Mouse (Mus musculus): Measurements from ENCODE around the gene 2210408I21Rik. TPM values are rescaled to one million over a fixed set of nuclear protein-coding genes. Genes with fewer than 3 reads are reported as not detected.

The 2210408I21Rik gene
- polyA plus RNA-seq, 1 experiment from 2014 or later, result 4.9 TPM

DNA sequence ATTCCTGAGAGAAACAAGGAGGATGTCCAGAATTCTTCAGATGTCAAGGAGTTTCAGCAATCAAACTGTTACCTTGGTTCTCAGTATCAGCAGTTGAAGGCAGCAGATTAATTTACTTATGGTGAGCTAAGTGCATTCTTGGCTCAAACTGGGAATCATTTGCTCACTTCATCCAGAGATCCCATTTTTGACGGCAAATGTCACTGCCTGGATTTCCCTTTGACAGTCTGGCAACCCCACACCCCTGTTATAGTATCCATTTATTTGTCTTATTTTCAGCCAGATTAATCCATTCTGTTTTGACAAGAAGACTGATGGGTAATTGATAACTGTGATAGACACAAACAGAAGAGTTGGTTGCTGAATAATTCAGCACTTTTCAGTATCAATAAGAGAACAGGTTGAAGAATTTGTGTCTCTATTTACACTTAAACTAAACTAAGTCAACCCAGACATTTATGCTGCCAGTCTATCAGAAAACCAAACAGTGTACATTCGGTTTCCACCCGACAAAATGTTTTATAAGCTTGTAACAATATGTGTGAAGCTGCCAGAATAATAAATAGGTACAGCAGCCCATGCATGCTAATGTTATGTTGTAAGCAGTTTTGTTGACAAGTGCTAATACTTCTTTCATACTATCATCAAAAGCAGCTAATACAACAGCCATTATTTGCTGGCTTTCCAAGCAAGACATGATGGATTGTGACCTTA lies 354.8 kb downstream of the 2210408I21Rik start:
- Histone ChIP-seq H3K27me3 (ENCODE audit: control insufficient read depth, insufficient read depth, low read length) (no peaks in the 10 kb centered on the region), H3K36me3 (ENCODE audit: control insufficient read depth, insufficient read depth, low read length) (no peaks in the 10 kb centered on the region), H3K4me1 (ENCODE audit: control insufficient read depth, insufficient read depth, low read length) (no peaks in the 10 kb centered on the region), H3K9me3 (replicated peaks; ENCODE audit: control insufficient read depth, low read length) (no peaks in the 10 kb centered on the region), H3K9ac (ENCODE audit: low read depth, low read length) (no peak overlapping the region), H3K4me2 (no peak overlapping the region), H3K4me3 (ENCODE audit: low read depth, low read length) (no peak overlapping the region), H3K27ac (ENCODE audit: low read depth, low read length) (no peak overlapping the region)
- no peak for ATAC-seq (replicated peaks; ENCODE audit: insufficient number of reproducible peaks, low FRiP score, low TSS enrichment)
- 74% methylated on average over 3 of the region's 3 CpGs for WGBS (ENCODE audit: insufficient replicate concordance)

- H3K36me3 ChIP-seq (ENCODE audit: control insufficient read depth, insufficient read depth, low read length), result no peaks in the 10 kb centered on the region
- no peaks in the 10 kb centered on the region for H3K9me3 ChIP-seq (replicated peaks; ENCODE audit: control insufficient read depth, low read length)
- H3K4me2 ChIP-seq, result no peak overlapping the region
- H3K27ac ChIP-seq (ENCODE audit: low read depth, low read length), result no peak overlapping the region
- ATAC-seq (replicated peaks; ENCODE audit: insufficient number of reproducible peaks, low FRiP score, low TSS enrichment), result no peak
- no peaks in the 10 kb centered on the region for H3K27me3 ChIP-seq (ENCODE audit: control insufficient read depth, insufficient read depth, low read length)
- WGBS (ENCODE audit: insufficient replicate concordance), result 53% methylated on average over 1 of the region's 1 CpGs
- H3K9ac ChIP-seq (ENCODE audit: low read depth, low read length), result no peak overlapping the region
- no peak overlapping the region for H3K4me3 ChIP-seq (ENCODE audit: low read depth, low read length)
- no peaks in the 10 kb centered on the region for H3K4me1 ChIP-seq (ENCODE audit: control insufficient read depth, insufficient read depth, low read length)
Observed at GRCm38 (mm10) chr13:77514046-77514445, 378.7 kb downstream of the 2210408I21Rik start.

DNA sequence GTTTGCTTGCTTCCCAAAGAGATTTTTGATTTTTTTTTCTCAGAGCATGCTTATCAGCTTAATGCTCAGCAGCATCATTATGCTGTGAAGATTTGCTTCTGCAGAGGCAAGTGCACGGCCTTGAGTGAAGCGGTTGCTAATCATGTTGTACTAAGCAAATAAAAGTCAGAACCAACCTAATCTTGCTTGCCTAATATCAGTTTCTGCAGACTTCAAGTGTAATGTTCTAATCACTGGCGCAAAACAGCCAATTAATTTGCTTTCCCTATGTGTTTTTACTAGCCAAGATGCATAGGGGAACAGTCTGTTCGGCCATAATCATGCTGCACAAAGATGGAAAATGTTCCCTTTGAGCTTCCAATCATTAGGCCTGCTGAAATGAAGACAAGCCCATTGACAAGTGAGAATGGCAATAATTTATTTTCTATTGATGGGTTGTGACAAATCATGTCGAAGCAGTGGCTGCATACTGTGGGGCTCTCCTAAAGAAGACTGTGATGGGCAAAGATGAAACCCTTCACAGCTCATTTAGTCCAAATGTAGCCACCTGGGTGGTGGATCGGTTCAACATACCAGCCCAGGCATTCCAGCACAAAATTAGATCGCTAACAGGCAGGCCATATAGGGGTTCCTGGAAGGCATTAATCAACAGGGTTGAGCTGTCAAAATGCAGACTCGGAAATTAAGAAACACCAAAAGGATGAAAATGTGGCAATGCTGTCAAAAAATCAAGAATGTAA lies 393.8 kb downstream of the 2210408I21Rik start:
- Histone ChIP-seq H3K4me2 (no peak overlapping the region), H3K27me3 (ENCODE audit: control insufficient read depth, insufficient read depth, low read length) (no peaks in the 10 kb centered on the region), H3K36me3 (ENCODE audit: control insufficient read depth, insufficient read depth, low read length) (no peaks in the 10 kb centered on the region), H3K4me3 (ENCODE audit: low read depth, low read length) (no peak overlapping the region), H3K9ac (ENCODE audit: low read depth, low read length) (no peak overlapping the region), H3K27ac (ENCODE audit: low read depth, low read length) (no peak overlapping the region), H3K9me3 (replicated peaks; ENCODE audit: control insufficient read depth, low read length) (no peaks in the 10 kb centered on the region), H3K4me1 (ENCODE audit: control insufficient read depth, insufficient read depth, low read length) (no peaks in the 10 kb centered on the region)
- ATAC-seq (replicated peaks; ENCODE audit: insufficient number of reproducible peaks, low FRiP score, low TSS enrichment), result no peak
- 69% methylated on average over 8 of the region's 8 CpGs for WGBS (ENCODE audit: insufficient replicate concordance)

- Histone ChIP-seq H3K4me3 (ENCODE audit: low read depth, low read length) (no peak overlapping the region), H3K36me3 (ENCODE audit: control insufficient read depth, insufficient read depth, low read length) (no peaks in the 10 kb centered on the region), H3K9me3 (replicated peaks; ENCODE audit: control insufficient read depth, low read length) (no peaks in the 10 kb centered on the region), H3K27me3 (ENCODE audit: control insufficient read depth, insufficient read depth, low read length) (no peaks in the 10 kb centered on the region), H3K4me1 (ENCODE audit: control insufficient read depth, insufficient read depth, low read length) (no peaks in the 10 kb centered on the region), H3K9ac (ENCODE audit: low read depth, low read length) (no peak overlapping the region), H3K4me2 (no peak overlapping the region), H3K27ac (ENCODE audit: low read depth, low read length) (no peak overlapping the region)
- no peak for ATAC-seq (replicated peaks; ENCODE audit: insufficient number of reproducible peaks, low FRiP score, low TSS enrichment)
Observed at GRCm38 (mm10) chr13:77529760-77530159, 394.4 kb downstream of the 2210408I21Rik start.

- Histone ChIP-seq H3K4me1 (ENCODE audit: control insufficient read depth, insufficient read depth, low read length) (no peaks in the 10 kb centered on the region), H3K4me3 (ENCODE audit: low read depth, low read length) (no peak overlapping the region), H3K9me3 (replicated peaks; ENCODE audit: control insufficient read depth, low read length) (no peaks in the 10 kb centered on the region), H3K27me3 (ENCODE audit: control insufficient read depth, insufficient read depth, low read length) (no peaks in the 10 kb centered on the region), H3K4me2 (no peak overlapping the region), H3K9ac (ENCODE audit: low read depth, low read length) (no peak overlapping the region), H3K36me3 (ENCODE audit: control insufficient read depth, insufficient read depth, low read length) (no peaks in the 10 kb centered on the region), H3K27ac (ENCODE audit: low read depth, low read length) (no peak overlapping the region)
- ATAC-seq (replicated peaks; ENCODE audit: insufficient number of reproducible peaks, low FRiP score, low TSS enrichment), result no peak
- WGBS (ENCODE audit: insufficient replicate concordance), result 72% methylated on average over 4 of the region's 4 CpGs
Observed at GRCm38 (mm10) chr13:77537466-77537865, 402.1 kb downstream of the 2210408I21Rik start.

GRCm38 (mm10) chr13:77547486-77548385 lies 412.4 kb downstream of the 2210408I21Rik start:
- Histone ChIP-seq H3K9ac (ENCODE audit: low read depth, low read length) (no peak overlapping the region), H3K27ac (ENCODE audit: low read depth, low read length) (no peak overlapping the region), H3K4me2 (no peak overlapping the region), H3K4me1 (ENCODE audit: control insufficient read depth, insufficient read depth, low read length) (no peaks in the 10 kb centered on the region), H3K27me3 (ENCODE audit: control insufficient read depth, insufficient read depth, low read length) (no peaks in the 10 kb centered on the region), H3K36me3 (ENCODE audit: control insufficient read depth, insufficient read depth, low read length) (no peaks in the 10 kb centered on the region), H3K4me3 (ENCODE audit: low read depth, low read length) (no peak overlapping the region), H3K9me3 (replicated peaks; ENCODE audit: control insufficient read depth, low read length) (no peaks in the 10 kb centered on the region)
- ATAC-seq (replicated peaks; ENCODE audit: insufficient number of reproducible peaks, low FRiP score, low TSS enrichment), result no peak
- WGBS (ENCODE audit: insufficient replicate concordance), result 58% methylated on average over 16 of the region's 16 CpGs

DNA sequence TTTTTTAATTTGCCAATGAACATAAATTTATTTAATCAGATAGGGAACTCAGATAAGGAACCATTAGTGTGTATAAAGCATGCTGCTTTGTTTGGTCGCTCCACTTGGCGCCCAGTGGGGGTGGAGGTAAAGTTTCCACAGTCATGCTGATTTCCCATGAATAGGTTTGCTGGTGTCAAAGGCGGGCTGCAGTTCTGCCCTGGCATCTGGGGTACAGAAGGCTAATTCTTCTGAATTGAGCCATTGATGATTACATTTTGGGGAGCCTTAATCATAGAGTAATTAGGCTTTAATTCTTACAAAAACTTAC lies 413.0 kb downstream of the 2210408I21Rik start:
- no peaks in the 10 kb centered on the region for H3K27me3 ChIP-seq (ENCODE audit: control insufficient read depth, insufficient read depth, low read length)
- H3K9me3 ChIP-seq (replicated peaks; ENCODE audit: control insufficient read depth, low read length), result no peaks in the 10 kb centered on the region
- H3K27ac ChIP-seq (ENCODE audit: low read depth, low read length), result no peak overlapping the region
- ATAC-seq (replicated peaks; ENCODE audit: insufficient number of reproducible peaks, low FRiP score, low TSS enrichment), result no peak
- no peaks in the 10 kb centered on the region for H3K36me3 ChIP-seq (ENCODE audit: control insufficient read depth, insufficient read depth, low read length)
- no peak overlapping the region for H3K4me3 ChIP-seq (ENCODE audit: low read depth, low read length)
- no peak overlapping the region for H3K9ac ChIP-seq (ENCODE audit: low read depth, low read length)
- H3K4me1 ChIP-seq (ENCODE audit: control insufficient read depth, insufficient read depth, low read length), result no peaks in the 10 kb centered on the region
- H3K4me2 ChIP-seq, result no peak overlapping the region
- 22% methylated on average over 3 of the region's 3 CpGs for WGBS (ENCODE audit: insufficient replicate concordance)

- no peak for ATAC-seq (replicated peaks; ENCODE audit: insufficient number of reproducible peaks, low FRiP score, low TSS enrichment)
- WGBS (ENCODE audit: insufficient replicate concordance), result 76% methylated on average over 4 of the region's 4 CpGs
- H3K4me2 ChIP-seq, result no peak overlapping the region
- H3K27me3 ChIP-seq (ENCODE audit: control insufficient read depth, insufficient read depth, low read length), result no peaks in the 10 kb centered on the region
- H3K36me3 ChIP-seq (ENCODE audit: control insufficient read depth, insufficient read depth, low read length), result no peaks in the 10 kb centered on the region
- no peaks in the 10 kb centered on the region for H3K9me3 ChIP-seq (replicated peaks; ENCODE audit: control insufficient read depth, low read length)
- H3K4me3 ChIP-seq (ENCODE audit: low read depth, low read length), result no peak overlapping the region
- no peak overlapping the region for H3K27ac ChIP-seq (ENCODE audit: low read depth, low read length)
- no peak overlapping the region for H3K9ac ChIP-seq (ENCODE audit: low read depth, low read length)
- no peaks in the 10 kb centered on the region for H3K4me1 ChIP-seq (ENCODE audit: control insufficient read depth, insufficient read depth, low read length)
Observed at GRCm38 (mm10) chr13:77548750-77549149, 413.4 kb downstream of the 2210408I21Rik start.

All from heart, embryonic 11.5 days (tissue).